20 mouse cellular contexts compared by ENCODE assay signal in genomic region chr1:165666944-165667343, GRCm38 (mm10). TPM values are rescaled to one million over a fixed set of nuclear protein-coding genes. Genes with fewer than 3 reads are reported as not detected.
DNase-seq lines count a peak whose midpoint lies in the region; ATAC-seq and TF ChIP-seq lines count a peak whose summit lies in the region.
"Had no signal": no experiment of that assay in that cellular context is flagged by ENCODE, and none has a peak within 500 bp of the region (broad histone marks: within the 10 kb centered on the region; RNA-seq: fewer than 3 reads in every experiment).

No protein-coding gene starts in this region.

- H3K9me3 ChIP-seq in heart, embryonic 12.5 days (replicated peaks): no peaks in the 10 kb centered on the region
- no peaks in the 10 kb centered on the region for H3K9me3 ChIP-seq in kidney, embryonic 15.5 days (replicated peaks)
- H3K9me3 ChIP-seq: embryonic facial prominence, embryonic 12.5 days; forebrain, embryonic 13.5 days; lung, embryonic 15.5 days; midbrain, embryonic 13.5 days; neural tube, embryonic 13.5 days had no signal

- TF ChIP-seq CTCF in lung, adult 2 months (IDR thresholded peaks at IDR 0.05; ENCODE audit: insufficient read depth, low read length): no peak

- H3K9ac ChIP-seq in heart, embryonic 12.5 days: peak overlapping the region; percentile 25; the same call in 1 of the 2 replicates
- H3K9ac ChIP-seq in kidney, embryonic 15.5 days: no peak overlapping the region
- H3K9ac ChIP-seq: embryonic facial prominence, embryonic 12.5 days; forebrain, embryonic 13.5 days; lung, embryonic 15.5 days; midbrain, embryonic 13.5 days; neural tube, embryonic 13.5 days had no signal

- no peaks in the 10 kb centered on the region for H3K27me3 ChIP-seq in heart, embryonic 12.5 days (replicated peaks)
- H3K27me3 ChIP-seq in kidney, embryonic 15.5 days: no peaks in the 10 kb centered on the region
- H3K27me3 ChIP-seq: embryonic facial prominence, embryonic 12.5 days; forebrain, embryonic 13.5 days; lung, embryonic 15.5 days; midbrain, embryonic 13.5 days; neural tube, embryonic 13.5 days had no signal

- peak overlapping the region; percentile 90 for H3K27ac ChIP-seq in heart, embryonic 12.5 days (ENCODE audit: poor library complexity, severe bottlenecking)
- peak overlapping the region; percentile 54; the same call in 1 of the 2 replicates for H3K27ac ChIP-seq in kidney, embryonic 15.5 days
- H3K27ac ChIP-seq in brown adipose tissue, adult 24 weeks (replicated peaks; ENCODE audit: low read depth, low read length): peak overlapping the region; percentile 42; the same call in 1 of the 2 replicates
- H3K27ac ChIP-seq: embryonic facial prominence, embryonic 12.5 days; forebrain, embryonic 13.5 days; lung, embryonic 15.5 days; midbrain, embryonic 13.5 days; neural tube, embryonic 13.5 days had no signal

- no peak overlapping the region for H3K4me3 ChIP-seq in heart, embryonic 12.5 days
- no peak overlapping the region for H3K4me3 ChIP-seq in kidney, embryonic 15.5 days (replicated peaks)
- no peak overlapping the region for H3K4me3 ChIP-seq in brown adipose tissue, adult 24 weeks (ENCODE audit: insufficient read depth, low read depth, low read length)
- H3K4me3 ChIP-seq in lung, adult 2 months (replicated peaks; ENCODE audit: extremely low read depth, low read depth, low read length): no peak overlapping the region
- H3K4me3 ChIP-seq: embryonic facial prominence, embryonic 12.5 days; erythroblast, embryonic 14.5 days; forebrain, embryonic 13.5 days; lung, embryonic 15.5 days; midbrain, embryonic 13.5 days; neural tube, embryonic 13.5 days had no signal

- ATAC-seq in heart, embryonic 12.5 days (ENCODE audit: insufficient number of reproducible peaks, low FRiP score): no peak
- ATAC-seq in kidney, embryonic 15.5 days (replicated peaks; ENCODE audit: low FRiP score): no peak
- peak; percentile 44 to 54; a peak in 2 of 4 replicates for ATAC-seq in hematopoietic stem cell, adult 5-6 weeks (replicated peaks in 1 of 2; ENCODE audit: insufficient read depth in 1 of 2, low FRiP score in 2 of 2, low TSS enrichment in 1 of 2, low read depth in 1 of 2, poor library complexity in 2 of 2, severe bottlenecking in 2 of 2)
- ATAC-seq: forebrain, embryonic 13.5 days; hindbrain, embryonic 16.5 days; intestine, embryonic 16.5 days; midbrain, embryonic 13.5 days had no signal

- TF ChIP-seq POLR2A in lung, adult 2 months (IDR thresholded peaks at IDR 0.05; ENCODE audit: borderline replicate concordance, extremely low read depth, low read depth, low read length): no peak

- peak overlapping the region; percentile 24; the same call in 1 of the 2 replicates for H3K4me2 ChIP-seq in heart, embryonic 12.5 days
- H3K4me2 ChIP-seq in kidney, embryonic 15.5 days: no peak overlapping the region
- H3K4me2 ChIP-seq: embryonic facial prominence, embryonic 12.5 days; forebrain, embryonic 13.5 days; liver, embryonic 11.5 days; lung, embryonic 15.5 days; midbrain, embryonic 13.5 days; neural tube, embryonic 13.5 days had no signal

- DNase-seq in heart, postnatal 36 days: no peak
- DNase-seq in kidney, postnatal 10 days: no peak
- no peak for DNase-seq in lung, adult 2 months
- DNase-seq: cerebellum, adult 9-10 months; left cerebral cortex, postnatal 4 days; right cerebral cortex, adult 18-20 months; thymus, postnatal 4 days had no signal

- peaks cover 55% of the 10 kb centered on the region for H3K36me3 ChIP-seq in heart, embryonic 12.5 days
- H3K36me3 ChIP-seq in kidney, embryonic 15.5 days: peaks cover 14% of the 10 kb centered on the region; the same call in 1 of the 2 replicates
- H3K36me3 ChIP-seq: embryonic facial prominence, embryonic 12.5 days; lung, embryonic 15.5 days; midbrain, embryonic 13.5 days; neural tube, embryonic 13.5 days had no signal

- WGBS in heart, embryonic 12.5 days: 79% methylated on average over 6 of the region's 6 CpGs
- 85% methylated on average over 6 of the region's 6 CpGs for WGBS in kidney, embryonic 15.5 days
- 84% methylated on average over 6 of the region's 6 CpGs for WGBS in lung, adult 2 months

- intact Hi-C loops in heart, postnatal 36 days (cut with DNase I): no loop called here

- H3K4me1 ChIP-seq in heart, embryonic 12.5 days (replicated peaks): peaks cover 94% of the 10 kb centered on the region
- H3K4me1 ChIP-seq in kidney, embryonic 15.5 days: peaks cover 63% of the 10 kb centered on the region
- H3K4me1 ChIP-seq in brown adipose tissue, adult 24 weeks (ENCODE audit: control insufficient read depth, insufficient read depth, insufficient read length, low read length): peaks cover 7% of the 10 kb centered on the region
- peaks cover 9% of the 10 kb centered on the region for H3K4me1 ChIP-seq in lung, adult 2 months (ENCODE audit: control insufficient read depth, insufficient read depth, low read length)
- H3K4me1 ChIP-seq: embryonic facial prominence, embryonic 12.5 days had no signal

RNA-seq across cellular contexts. Expression of gene Mpzl1, which starts 32.6 kb away (rescaled TPM):
- 126 and 135 TPM in 2 replicates for polyA plus RNA-seq in heart, embryonic 12.5 days (2016; fragmentation: Nextera tagmentation; extraction: Ambion mirVana)
- total RNA-seq in heart, postnatal 36 days (2021): 10 to 100 TPM; 14.4 to 21.4 TPM
- polyA plus RNA-seq in kidney, embryonic 15.5 days (2015; fragmentation: Nextera tagmentation; extraction: Ambion mirVana): 203 and 207 TPM in 2 replicates
- polyA plus RNA-seq in brown adipose tissue, adult 24 weeks (2012; ENCODE audit: insufficient read depth, insufficient read length, missing spikeins): 3.4 and 7.4 TPM in 2 replicates
- 3.6 and 4.3 TPM in 2 replicates for total RNA-seq in hematopoietic stem cell, adult 5-6 weeks (2017)
- polyA plus RNA-seq in lung, adult 2 months (2012; rRNA removed): 33.6 and 47.2 TPM in 2 replicates

RNA-seq across cellular contexts. Expression of gene Rcsd1, which starts 42.6 kb away (rescaled TPM):
- polyA plus RNA-seq in heart, embryonic 12.5 days (2016; fragmentation: Nextera tagmentation; extraction: Ambion mirVana): 113 and 122 TPM in 2 replicates
- 10 to 100 TPM; 74.2 to 80.7 TPM for total RNA-seq in heart, postnatal 36 days (2021)
- polyA plus RNA-seq in kidney, embryonic 15.5 days (2015; fragmentation: Nextera tagmentation; extraction: Ambion mirVana): 56.2 and 57.8 TPM in 2 replicates
- 4.8 and 8.8 TPM in 2 replicates for polyA plus RNA-seq in brown adipose tissue, adult 24 weeks (2012; ENCODE audit: insufficient read depth, insufficient read length, missing spikeins)
- 132 and 143 TPM in 2 replicates for total RNA-seq in hematopoietic stem cell, adult 5-6 weeks (2017)
- polyA plus RNA-seq in lung, adult 2 months (2012; rRNA removed): 33.9 and 40.9 TPM in 2 replicates

Comparison
In these comparisons a context has a peak if more than half of its experiments do, and no peak if none do; other contexts are left out.
1. ATAC-seq: peak in hematopoietic stem cell, adult 5-6 weeks (2 of 2); none in heart, embryonic 12.5 days (single experiment) and kidney, embryonic 15.5 days (single experiment).
2. Peak in every context shown above with its lines, with median percentiles within 50 percentile points of each other: H3K27ac ChIP-seq.